Mouse (Mus musculus): ENCODE results near the gene Phtf1. TPM values are rescaled to one million over a fixed set of nuclear protein-coding genes. Genes with fewer than 3 reads are reported as not detected.

Gene Phtf1
- polyA plus RNA-seq (2014; fragmentation: Nextera tagmentation; extraction: Ambion mirVana), result 41.1 and 41.4 TPM in 2 replicates

DNA sequence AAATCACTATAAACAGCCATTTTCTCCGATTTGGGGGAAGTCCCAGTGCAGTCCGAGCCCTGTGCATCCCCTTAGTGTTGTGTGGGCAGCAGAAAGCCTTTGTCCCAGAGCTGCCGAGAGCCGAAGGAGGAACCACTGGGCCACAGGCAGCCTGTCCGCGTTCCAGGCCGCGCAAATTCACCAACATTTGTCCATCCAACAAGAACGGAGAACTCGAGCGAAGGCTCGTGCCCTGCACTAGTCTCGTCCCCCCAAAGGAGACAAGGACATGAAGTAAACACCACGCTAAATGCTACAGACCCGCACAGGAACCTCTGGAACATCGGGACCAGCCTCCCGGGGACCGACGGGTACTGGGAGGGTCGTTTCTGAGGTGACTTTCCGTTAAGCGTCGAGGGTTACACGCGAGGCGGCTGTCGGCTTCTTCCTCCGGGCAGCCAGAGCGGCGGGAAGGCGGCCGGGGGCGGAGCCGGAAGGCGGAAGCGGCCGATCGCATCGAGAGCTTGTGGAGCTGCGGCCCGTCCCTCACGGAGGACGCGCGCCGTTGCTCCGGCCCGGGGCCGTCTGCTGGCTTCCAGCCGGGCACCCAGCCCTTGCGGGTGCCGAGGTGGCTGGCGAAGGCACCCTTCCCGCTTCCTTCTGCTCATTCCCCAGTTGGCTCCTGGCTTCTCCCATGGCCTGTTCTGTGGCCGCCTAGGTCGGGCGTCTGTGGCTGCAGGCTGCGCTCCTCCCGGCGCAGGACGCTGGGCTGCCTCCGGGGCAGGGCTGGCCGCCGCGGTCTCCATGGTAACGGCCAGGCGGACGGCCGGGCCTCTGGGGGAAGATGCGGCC, at the start of gene Phtf1:
Gene Phtf1, plus strand, starts transcription at position 250 of the 831 bp plus-strand sequence.
- Histone ChIP-seq H3K36me3 (ENCODE audit: control insufficient read depth, insufficient read depth, low read length) (peaks cover 25% of the 10 kb centered on the region), H3K9ac (ENCODE audit: low read depth, low read length) (peak within 1 kb of the TSS; percentile 89), H3K4me1 (ENCODE audit: control insufficient read depth, insufficient read depth, low read length) (0 out of 2 replicates have a peak, but pooled peaks cover 8% of the 10 kb centered on the region), H3K27ac (replicated peaks; ENCODE audit: low read depth, low read length) (peak within 1 kb of the TSS; percentile 96), H3K27me3 (replicated peaks; ENCODE audit: control insufficient read depth, insufficient read depth, low read length) (no peaks in the 10 kb centered on the region), H3K4me3 (ENCODE audit: low read depth, low read length) (peak within 1 kb of the TSS; percentile 94), H3K9me3 (ENCODE audit: control insufficient read depth, low read length) (no peaks in the 10 kb centered on the region), H3K4me2 (ENCODE audit: low read depth, low read length) (peak within 1 kb of the TSS; percentile 67)
- under 1% methylated on average over 40 of the region's 70 CpGs for WGBS
- peak; percentile 93 for DNase-seq (ENCODE audit: low spot score)
- ATAC-seq (ENCODE audit: low read depth), result peak; percentile 96

DNA sequence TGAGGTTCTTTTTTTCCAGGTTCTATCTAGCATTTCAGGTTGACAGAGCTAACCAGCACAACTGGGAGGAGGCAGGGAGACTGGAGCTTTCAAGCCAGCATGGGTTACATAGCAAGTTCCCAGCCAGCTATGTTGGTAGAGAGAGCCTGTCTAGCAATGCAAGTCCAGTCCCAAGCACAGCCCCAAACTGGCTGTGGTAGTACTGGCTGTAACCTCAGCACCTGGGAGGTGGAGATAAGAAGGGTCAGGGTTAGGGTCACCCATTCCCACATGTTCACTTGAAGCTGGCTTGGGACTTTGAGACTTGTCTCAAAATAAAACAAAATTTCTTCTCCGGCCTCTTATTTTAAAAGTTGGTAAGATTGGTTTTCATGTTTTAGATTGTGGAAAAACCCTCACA, 47.8 kb upstream of the Phtf1 start:
- Histone ChIP-seq H3K9me3 (ENCODE audit: control insufficient read depth, low read length) (no peaks in the 10 kb centered on the region), H3K4me2 (ENCODE audit: low read depth, low read length) (no peak overlapping the region), H3K9ac (ENCODE audit: low read depth, low read length) (no peak overlapping the region), H3K36me3 (ENCODE audit: control insufficient read depth, insufficient read depth, low read length) (no peaks in the 10 kb centered on the region), H3K4me3 (ENCODE audit: low read depth, low read length) (no peak overlapping the region), H3K27ac (replicated peaks; ENCODE audit: low read depth, low read length) (no peak overlapping the region), H3K4me1 (ENCODE audit: control insufficient read depth, insufficient read depth, low read length) (peaks cover 16% of the 10 kb centered on the region), H3K27me3 (replicated peaks; ENCODE audit: control insufficient read depth, insufficient read depth, low read length) (no peaks in the 10 kb centered on the region)
- no peak for DNase-seq (ENCODE audit: low spot score)
- 97% methylated on average over 1 of the region's 1 CpGs for WGBS
- ATAC-seq (ENCODE audit: low read depth), result no peak

DNA sequence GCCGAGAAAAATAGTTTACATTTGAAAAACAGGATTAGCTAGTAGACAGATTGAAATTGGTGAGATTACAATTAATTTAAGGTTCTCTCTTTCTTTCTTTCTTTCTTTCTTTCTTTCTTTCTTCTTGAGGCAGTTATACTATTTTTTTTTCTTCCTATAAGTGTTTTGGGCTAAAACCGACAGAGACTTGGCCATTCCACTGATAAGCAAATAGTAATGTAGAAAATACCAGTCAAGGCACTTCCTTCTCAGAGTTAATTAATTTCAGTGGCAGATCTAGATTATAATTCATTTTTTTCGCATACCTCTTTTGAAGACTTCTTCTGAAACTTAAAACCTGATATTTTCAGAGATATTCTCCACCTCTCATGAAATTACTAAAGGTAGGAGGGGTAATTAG, 42.6 kb upstream of the Phtf1 start:
- ATAC-seq (ENCODE audit: low read depth), result no peak

DNA sequence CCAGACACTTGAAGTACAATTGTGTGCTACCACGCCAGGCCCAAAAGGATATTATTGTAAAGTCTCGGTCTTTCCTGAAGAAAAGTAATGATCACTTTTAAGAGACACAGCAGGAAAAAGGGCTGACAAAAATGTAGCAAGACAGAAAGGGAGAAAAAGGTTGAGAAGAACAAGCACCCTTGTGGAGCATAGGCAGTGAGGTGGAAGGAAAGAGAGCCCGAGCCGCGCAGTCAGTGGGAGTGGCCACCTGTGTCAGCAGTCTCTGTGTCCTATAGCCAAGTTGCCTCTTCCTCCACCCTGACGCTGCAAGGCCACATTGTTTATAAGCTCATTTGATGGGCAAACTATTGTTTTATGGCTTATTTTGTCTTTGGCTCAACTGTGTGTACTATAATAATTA, 40.4 kb upstream of the Phtf1 start:
- Histone ChIP-seq H3K9me3 (ENCODE audit: control insufficient read depth, low read length) (no peaks in the 10 kb centered on the region), H3K9ac (ENCODE audit: low read depth, low read length) (no peak overlapping the region), H3K27me3 (replicated peaks; ENCODE audit: control insufficient read depth, insufficient read depth, low read length) (no peaks in the 10 kb centered on the region), H3K4me2 (ENCODE audit: low read depth, low read length) (no peak overlapping the region), H3K4me3 (ENCODE audit: low read depth, low read length) (no peak overlapping the region), H3K36me3 (ENCODE audit: control insufficient read depth, insufficient read depth, low read length) (peaks cover 17% of the 10 kb centered on the region; the same call in 1 of the 2 replicates), H3K27ac (replicated peaks; ENCODE audit: low read depth, low read length) (no peak overlapping the region), H3K4me1 (ENCODE audit: control insufficient read depth, insufficient read depth, low read length) (peaks cover under 1% of the 10 kb centered on the region; the same call in 1 of the 2 replicates)
- ATAC-seq (ENCODE audit: low read depth) (no peak), DNase-seq (ENCODE audit: low spot score) (no peak)
- WGBS, result 74% methylated on average over 6 of the region's 6 CpGs

More for the DNA sequence above, 42.6 kb upstream of the Phtf1 start:
- no peak for DNase-seq (ENCODE audit: low spot score)
- Histone ChIP-seq H3K9ac (ENCODE audit: low read depth, low read length) (no peak overlapping the region), H3K27ac (replicated peaks; ENCODE audit: low read depth, low read length) (no peak overlapping the region), H3K4me1 (ENCODE audit: control insufficient read depth, insufficient read depth, low read length) (peaks cover 6% of the 10 kb centered on the region), H3K4me3 (ENCODE audit: low read depth, low read length) (no peak overlapping the region), H3K27me3 (replicated peaks; ENCODE audit: control insufficient read depth, insufficient read depth, low read length) (no peaks in the 10 kb centered on the region), H3K36me3 (ENCODE audit: control insufficient read depth, insufficient read depth, low read length) (peaks cover 10% of the 10 kb centered on the region; the same call in 1 of the 2 replicates), H3K4me2 (ENCODE audit: low read depth, low read length) (no peak overlapping the region), H3K9me3 (ENCODE audit: control insufficient read depth, low read length) (no peaks in the 10 kb centered on the region)
- WGBS, result 75% methylated on average over 3 of the region's 3 CpGs

DNA sequence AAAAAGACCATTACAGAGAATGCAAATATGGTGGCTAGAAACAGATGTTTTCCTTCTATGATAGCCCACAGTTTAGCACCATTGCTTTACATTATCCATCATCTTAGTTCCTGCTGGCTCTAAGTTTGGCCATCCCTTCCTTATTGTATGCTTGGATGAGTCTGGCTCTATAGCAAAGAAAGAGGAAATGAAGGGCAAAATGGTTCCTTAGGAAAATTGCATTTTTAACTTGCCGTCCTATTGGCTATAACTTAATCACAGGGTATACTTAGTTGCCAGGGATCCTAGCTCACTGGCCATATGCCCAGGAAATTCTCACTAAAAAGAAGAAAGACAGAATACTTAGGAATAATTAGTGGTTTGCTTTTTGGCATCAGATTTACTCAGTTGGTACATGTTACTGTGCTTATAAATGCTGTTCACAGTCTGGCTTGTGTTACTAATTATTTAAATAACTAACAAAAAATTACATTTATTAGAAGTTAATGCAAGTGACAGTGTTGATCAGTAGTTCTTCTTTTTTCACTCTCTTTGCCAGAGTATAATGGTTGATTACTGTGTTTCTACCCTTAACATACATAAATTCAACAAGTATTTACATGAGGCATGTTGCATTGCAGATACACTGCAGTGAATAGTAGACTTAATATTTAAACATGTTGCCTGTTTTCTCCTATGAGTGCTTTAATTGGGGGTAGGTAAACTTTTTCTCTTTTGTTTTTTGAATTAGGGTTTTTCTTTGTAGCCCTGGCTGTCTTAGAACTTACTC, 22.9 kb upstream of the Phtf1 start:
- no peak overlapping the region for H3K4me3 ChIP-seq (ENCODE audit: low read depth, low read length)
- ATAC-seq (ENCODE audit: low read depth) (peak; percentile 53; the same call in 1 of the 2 replicates), DNase-seq (ENCODE audit: low spot score) (peak; percentile 76)
- H3K9me3 ChIP-seq (ENCODE audit: control insufficient read depth, low read length), result peaks cover 5% of the 10 kb centered on the region; the same call in 1 of the 2 replicates
- 61% methylated on average over 1 of the region's 1 CpGs for WGBS
- no peak overlapping the region for H3K9ac ChIP-seq (ENCODE audit: low read depth, low read length)
- H3K4me2 ChIP-seq (ENCODE audit: low read depth, low read length), result no peak overlapping the region
- no peaks in the 10 kb centered on the region for H3K27me3 ChIP-seq (replicated peaks; ENCODE audit: control insufficient read depth, insufficient read depth, low read length)
- no peak overlapping the region for H3K27ac ChIP-seq (replicated peaks; ENCODE audit: low read depth, low read length)
- peaks cover 5% of the 10 kb centered on the region; the same call in 1 of the 2 replicates for H3K36me3 ChIP-seq (ENCODE audit: control insufficient read depth, insufficient read depth, low read length)
- H3K4me1 ChIP-seq (ENCODE audit: control insufficient read depth, insufficient read depth, low read length), result no peaks in the 10 kb centered on the region

DNA sequence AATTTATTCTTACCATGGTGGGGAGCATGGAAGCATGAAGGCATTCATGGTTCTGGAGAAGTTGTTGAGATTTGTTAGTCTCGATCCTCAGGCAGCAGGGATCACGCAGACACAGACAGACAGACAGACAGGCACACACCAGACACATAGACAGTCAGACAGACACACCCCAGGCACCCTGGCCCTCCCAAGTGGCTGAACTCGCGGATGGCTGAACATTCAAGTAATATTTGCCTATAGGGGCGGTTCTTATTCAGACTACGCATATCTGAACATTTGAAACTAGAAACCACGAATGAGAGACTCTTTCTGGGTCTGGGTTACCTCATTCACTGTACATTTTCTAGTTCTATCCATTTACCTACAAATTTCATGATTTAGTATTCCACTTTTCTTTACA, 19.2 kb upstream of the Phtf1 start:
- Histone ChIP-seq H3K9ac (ENCODE audit: low read depth, low read length) (no peak overlapping the region), H3K27ac (replicated peaks; ENCODE audit: low read depth, low read length) (no peak overlapping the region), H3K27me3 (replicated peaks; ENCODE audit: control insufficient read depth, insufficient read depth, low read length) (no peaks in the 10 kb centered on the region), H3K4me3 (ENCODE audit: low read depth, low read length) (no peak overlapping the region), H3K4me1 (ENCODE audit: control insufficient read depth, insufficient read depth, low read length) (no peaks in the 10 kb centered on the region), H3K4me2 (ENCODE audit: low read depth, low read length) (no peak overlapping the region), H3K9me3 (ENCODE audit: control insufficient read depth, low read length) (peaks cover 5% of the 10 kb centered on the region; the same call in 1 of the 2 replicates), H3K36me3 (ENCODE audit: control insufficient read depth, insufficient read depth, low read length) (peaks cover 5% of the 10 kb centered on the region; the same call in 1 of the 2 replicates)
- ATAC-seq (ENCODE audit: low read depth), result no peak
- WGBS, result 96% methylated on average over 7 of the region's 7 CpGs
- no peak for DNase-seq (ENCODE audit: low spot score)

DNA sequence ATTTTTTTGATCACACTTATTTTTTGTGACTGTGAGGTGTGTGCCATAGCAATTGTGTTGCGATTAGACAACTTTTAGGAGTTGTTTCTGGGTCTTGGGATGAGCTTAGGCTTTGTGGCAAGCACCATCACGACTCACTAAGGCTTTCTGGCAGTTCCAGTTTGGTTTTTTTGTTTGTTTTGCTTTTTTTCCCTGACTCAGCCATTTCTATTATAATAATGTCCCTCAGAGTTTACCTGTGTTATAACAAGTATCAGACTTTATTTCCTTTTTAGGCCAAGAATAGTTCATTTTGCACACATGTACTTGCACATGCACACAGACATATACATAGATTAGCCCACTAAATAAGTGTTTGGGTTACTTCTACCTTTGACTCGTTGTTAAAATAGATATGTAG, 7.3 kb upstream of the Phtf1 start:
- Histone ChIP-seq H3K27ac (replicated peaks; ENCODE audit: low read depth, low read length) (no peak overlapping the region), H3K27me3 (replicated peaks; ENCODE audit: control insufficient read depth, insufficient read depth, low read length) (no peaks in the 10 kb centered on the region), H3K4me1 (ENCODE audit: control insufficient read depth, insufficient read depth, low read length) (no peaks in the 10 kb centered on the region), H3K9me3 (ENCODE audit: control insufficient read depth, low read length) (no peaks in the 10 kb centered on the region), H3K36me3 (ENCODE audit: control insufficient read depth, insufficient read depth, low read length) (peaks cover 42% of the 10 kb centered on the region), H3K4me3 (ENCODE audit: low read depth, low read length) (no peak overlapping the region), H3K9ac (ENCODE audit: low read depth, low read length) (no peak overlapping the region), H3K4me2 (ENCODE audit: low read depth, low read length) (no peak overlapping the region)
- no peak for DNase-seq (ENCODE audit: low spot score)
- no peak for ATAC-seq (ENCODE audit: low read depth)
- 91% methylated on average over 3 of the region's 3 CpGs for WGBS

DNA sequence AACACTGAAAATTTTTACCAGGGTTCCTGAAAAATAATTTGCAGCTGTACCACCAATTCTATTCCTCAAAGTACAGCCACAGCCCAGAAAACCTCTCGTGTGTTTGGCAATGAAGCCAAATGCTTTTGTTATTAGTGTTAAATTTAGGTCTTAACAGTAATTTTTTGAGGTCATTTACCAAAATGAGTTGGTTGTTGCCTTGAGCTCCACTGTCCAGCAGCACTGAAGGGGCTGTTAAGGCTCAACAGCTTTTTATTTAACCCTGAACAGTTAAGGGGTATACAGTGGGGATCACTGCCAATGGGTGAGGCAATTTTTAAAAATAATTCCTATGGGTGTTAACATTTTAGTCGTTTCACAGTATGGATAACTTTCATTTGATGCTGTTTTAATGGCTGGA, 679 bp upstream of the Phtf1 start:
- DNase-seq (ENCODE audit: low spot score) (no peak), ATAC-seq (ENCODE audit: low read depth) (no peak)
- no peaks in the 10 kb centered on the region for H3K9me3 ChIP-seq (ENCODE audit: control insufficient read depth, low read length)
- H3K4me1 ChIP-seq (ENCODE audit: control insufficient read depth, insufficient read depth, low read length), result 0 out of 2 replicates have a peak, but pooled peaks cover 8% of the 10 kb centered on the region
- H3K36me3 ChIP-seq (ENCODE audit: control insufficient read depth, insufficient read depth, low read length), result peaks cover 31% of the 10 kb centered on the region
- peak overlapping the region; percentile 94 for H3K4me3 ChIP-seq (ENCODE audit: low read depth, low read length)
- H3K4me2 ChIP-seq (ENCODE audit: low read depth, low read length), result peak overlapping the region; percentile 67
- peak overlapping the region; percentile 89 for H3K9ac ChIP-seq (ENCODE audit: low read depth, low read length)
- no peaks in the 10 kb centered on the region for H3K27me3 ChIP-seq (replicated peaks; ENCODE audit: control insufficient read depth, insufficient read depth, low read length)
- peak overlapping the region; percentile 96 for H3K27ac ChIP-seq (replicated peaks; ENCODE audit: low read depth, low read length)
- WGBS, result 14% methylated on average over 2 of the region's 2 CpGs
